Mouse (Mus musculus) adrenal gland, postnatal 25 days (tissue): ENCODE data around the gene Gm9844. TPM values are rescaled to one million over a fixed set of nuclear protein-coding genes. Genes with fewer than 3 reads are reported as not detected.
"Not testable (repeated sequence)": the region's sequence is repeated elsewhere in the genome, so short reads cannot be mapped to it uniquely, and the experiment has no call there.

ENCODE experiments used
- DNase-seq: peaks from one replicate; pipeline ENCODE4 v3.0.0; 2021; ENCODE audit warnings: mixed read lengths
- long read RNA-seq: library from polyadenylated mRNA; stranded (forward); transcript quantifications from one replicate; pipeline ENCODE4 v2.0.0, GENCODE M21; 2021
- total RNA-seq: library from RNA; stranded (reverse); gene quantifications from 2 replicates; pipeline ENCODE4 v1.2.3, GENCODE M21; 2021

Gm9844 gene
- total RNA-seq = 0.94 TPM in 1 of 2 replicates, not detected in the other
- long read RNA-seq = 0 reads

GRCm38 (mm10) chr7:24861913-24862312 lies at the start of gene Gm9844:
Gene Gm9844, plus strand, starts transcription at chr7:24862213.
- DNase-seq = no peak

- peak; percentile 77 for DNase-seq
Measured at GRCm38 (mm10) chr7:24817502-24817901, 44.5 kb upstream of the Gm9844 start.

GRCm38 (mm10) chr7:24824452-24824851 lies 37.6 kb upstream of the Gm9844 start:
- DNase-seq = no peak

- DNase-seq = no peak
Measured at GRCm38 (mm10) chr7:24827181-24827580, 34.8 kb upstream of the Gm9844 start.

GRCm38 (mm10) chr7:24838732-24839409 lies 23.1 kb upstream of the Gm9844 start:
- not testable (repeated sequence) for DNase-seq

GRCm38 (mm10) chr7:24839410-24839808 lies 22.6 kb upstream of the Gm9844 start:
- no peak for DNase-seq

- no peak for DNase-seq
Measured at GRCm38 (mm10) chr7:24840331-24840730, 21.7 kb upstream of the Gm9844 start.

- no peak for DNase-seq
Measured at GRCm38 (mm10) chr7:24841009-24841408, 21.0 kb upstream of the Gm9844 start.

- no peak for DNase-seq
Measured at GRCm38 (mm10) chr7:24844144-24844543, 17.9 kb upstream of the Gm9844 start.

- DNase-seq = no peak
Measured at GRCm38 (mm10) chr7:24845181-24845580, 16.8 kb upstream of the Gm9844 start.

GRCm38 (mm10) chr7:24845713-24846112 lies 16.3 kb upstream of the Gm9844 start:
- DNase-seq = no peak

GRCm38 (mm10) chr7:24846576-24846975 lies 15.4 kb upstream of the Gm9844 start:
- DNase-seq = not testable (repeated sequence)

- DNase-seq = no peak
Measured at GRCm38 (mm10) chr7:24850162-24850561, 11.9 kb upstream of the Gm9844 start.

- DNase-seq = peak; percentile 30
Measured at GRCm38 (mm10) chr7:24850899-24851303, 11.1 kb upstream of the Gm9844 start.

GRCm38 (mm10) chr7:24851596-24852325 lies 10.3 kb upstream of the Gm9844 start:
- DNase-seq = no peak

GRCm38 (mm10) chr7:24852557-24853232 lies 9.3 kb upstream of the Gm9844 start:
- DNase-seq = no peak

- DNase-seq = no peak
Measured at GRCm38 (mm10) chr7:24853233-24853563, 8.8 kb upstream of the Gm9844 start.

GRCm38 (mm10) chr7:24853695-24854094 lies 8.3 kb upstream of the Gm9844 start:
- DNase-seq = no peak

- DNase-seq = no peak
Measured at GRCm38 (mm10) chr7:24856460-24857120, 5.4 kb upstream of the Gm9844 start.

- no peak for DNase-seq
Measured at GRCm38 (mm10) chr7:24859234-24859633, 2.8 kb upstream of the Gm9844 start.

- no peak for DNase-seq
Measured at GRCm38 (mm10) chr7:24862853-24863252, 840 bp downstream of the Gm9844 start.

GRCm38 (mm10) chr7:24864156-24864555 lies 2.1 kb downstream of the Gm9844 start:
- no peak for DNase-seq

- no peak for DNase-seq
Measured at GRCm38 (mm10) chr7:24869080-24869479, 7.1 kb downstream of the Gm9844 start.
